Mouse (Mus musculus): ENCODE results near the gene Atp8b5. TPM values are rescaled to one million over a fixed set of nuclear protein-coding genes. Genes with fewer than 3 reads are reported as not detected.

The Atp8b5 gene
- total RNA-seq, 1 experiment: 0.89 TPM

- no peak for DNase-seq (ENCODE audit: low read depth, low spot score)
- peak overlapping the region; percentile 13 to 43; a peak in 3 of 4 replicates for H3K4me3 ChIP-seq (ENCODE audit: insufficient read depth in 1 of 2, low read depth in 1 of 2, low read length in 2 of 2, poor library complexity in 1 of 2, severe bottlenecking in 1 of 2)
- in situ Hi-C loops (cut with MboI; ENCODE audit: low sequenced_read_pairs in 2 of 2, unreplicated experiment in 2 of 2): no loop called here
- H3K27ac ChIP-seq (ENCODE audit: insufficient read depth, low read depth, low read length, poor library complexity, severe bottlenecking): no peak overlapping the region
- no peaks in the 10 kb centered on the region for H3K9me3 ChIP-seq (ENCODE audit: control insufficient read depth, insufficient read depth, low read depth, low read length)
- peaks cover 7% of the 10 kb centered on the region; the same call in 1 of the 2 replicates for H3K36me3 ChIP-seq (ENCODE audit: control insufficient read depth, insufficient read depth, low read length, poor library complexity, severe bottlenecking)
- H3K9ac ChIP-seq (ENCODE audit: insufficient read depth, low read depth, low read length, poor library complexity, severe bottlenecking): no peak overlapping the region
- peaks cover 0 to 11% of the 10 kb centered on the region in 2 experiments; a peak in 1 of 4 replicates for H3K4me1 ChIP-seq (ENCODE audit: control insufficient read depth in 2 of 2, insufficient read depth in 2 of 2, low read length in 2 of 2, poor library complexity in 1 of 2)
- TF ChIP-seq ZNF384 (IDR thresholded peaks at IDR 0.05; ENCODE audit: low read depth, low read length) (no peak), ZC3H11A (IDR thresholded peaks at IDR 0.05; ENCODE audit: borderline replicate concordance, low read depth, low read length) (no peak)
Observed at GRCm38 (mm10) chr4:43415221-43416070, 148.5 kb downstream of the Atp8b5 start.

GRCm38 (mm10) chr4:43416071-43416490 lies 149.1 kb downstream of the Atp8b5 start:
- peak overlapping the region; percentile 28 for H3K9ac ChIP-seq (ENCODE audit: insufficient read depth, low read depth, low read length, poor library complexity, severe bottlenecking)
- no peaks in the 10 kb centered on the region for H3K9me3 ChIP-seq (ENCODE audit: control insufficient read depth, insufficient read depth, low read depth, low read length)
- in situ Hi-C loops (cut with MboI; ENCODE audit: low sequenced_read_pairs in 2 of 2, unreplicated experiment in 2 of 2): no loop called here
- DNase-seq (ENCODE audit: low read depth, low spot score): no peak
- H3K4me3 ChIP-seq (ENCODE audit: insufficient read depth in 1 of 2, low read depth in 1 of 2, low read length in 2 of 2, poor library complexity in 1 of 2, severe bottlenecking in 1 of 2): peak overlapping the region; percentile 13 to 43; a peak in 3 of 4 replicates
- no peak for TF ChIP-seq ZNF384 (IDR thresholded peaks at IDR 0.05; ENCODE audit: low read depth, low read length)
- TF ChIP-seq MAFK (IDR thresholded peaks at IDR 0.05; ENCODE audit: insufficient read depth, low read depth, low read length): no peak
- no peak for TF ChIP-seq HCFC1 (IDR thresholded peaks at IDR 0.05; ENCODE audit: borderline replicate concordance, insufficient read depth, low read length)
- TF ChIP-seq CHD2 (IDR thresholded peaks at IDR 0.05; ENCODE audit: low read depth, low read length): no peak
- TF ChIP-seq ZC3H11A (IDR thresholded peaks at IDR 0.05; ENCODE audit: borderline replicate concordance, low read depth, low read length): no peak
- peaks cover 0 to 11% of the 10 kb centered on the region in 2 experiments; a peak in 1 of 4 replicates for H3K4me1 ChIP-seq (ENCODE audit: control insufficient read depth in 2 of 2, insufficient read depth in 2 of 2, low read length in 2 of 2, poor library complexity in 1 of 2)
- no peak overlapping the region for H3K27ac ChIP-seq (ENCODE audit: insufficient read depth, low read depth, low read length, poor library complexity, severe bottlenecking)
- H3K36me3 ChIP-seq (ENCODE audit: control insufficient read depth, insufficient read depth, low read length, poor library complexity, severe bottlenecking): peaks cover 7% of the 10 kb centered on the region; the same call in 1 of the 2 replicates

- no peak overlapping the region for H3K27ac ChIP-seq (ENCODE audit: insufficient read depth, low read depth, low read length, poor library complexity, severe bottlenecking)
- H3K9ac ChIP-seq (ENCODE audit: insufficient read depth, low read depth, low read length, poor library complexity, severe bottlenecking): no peak overlapping the region
- in situ Hi-C loops (cut with MboI; ENCODE audit: low sequenced_read_pairs in 2 of 2, unreplicated experiment in 2 of 2): no loop called here
- TF ChIP-seq MAFK (IDR thresholded peaks at IDR 0.05; ENCODE audit: insufficient read depth, low read depth, low read length) (no peak), ZNF384 (IDR thresholded peaks at IDR 0.05; ENCODE audit: low read depth, low read length) (no peak), ZC3H11A (IDR thresholded peaks at IDR 0.05; ENCODE audit: borderline replicate concordance, low read depth, low read length) (no peak), HCFC1 (IDR thresholded peaks at IDR 0.05; ENCODE audit: borderline replicate concordance, insufficient read depth, low read length) (no peak), CHD2 (IDR thresholded peaks at IDR 0.05; ENCODE audit: low read depth, low read length) (no peak)
- H3K9me3 ChIP-seq (ENCODE audit: control insufficient read depth, insufficient read depth, low read depth, low read length): no peaks in the 10 kb centered on the region
- H3K36me3 ChIP-seq (ENCODE audit: control insufficient read depth, insufficient read depth, low read length, poor library complexity, severe bottlenecking): peaks cover 7% of the 10 kb centered on the region; the same call in 1 of the 2 replicates
- DNase-seq (ENCODE audit: low read depth, low spot score): no peak
- no peak overlapping the region for H3K4me3 ChIP-seq (ENCODE audit: insufficient read depth in 1 of 2, low read depth in 1 of 2, low read length in 2 of 2, poor library complexity in 1 of 2, severe bottlenecking in 1 of 2)
- H3K4me1 ChIP-seq (ENCODE audit: control insufficient read depth in 2 of 2, insufficient read depth in 2 of 2, low read length in 2 of 2, poor library complexity in 1 of 2): peaks cover 0 to 13% of the 10 kb centered on the region in 2 experiments; a peak in 1 of 4 replicates
Observed at GRCm38 (mm10) chr4:43417269-43418062, 150.5 kb downstream of the Atp8b5 start.

GRCm38 (mm10) chr4:43418450-43418849 lies 151.5 kb downstream of the Atp8b5 start:
- TF ChIP-seq ZNF384 (IDR thresholded peaks at IDR 0.05; ENCODE audit: low read depth, low read length) (no peak), ZC3H11A (IDR thresholded peaks at IDR 0.05; ENCODE audit: borderline replicate concordance, low read depth, low read length) (no peak), HCFC1 (IDR thresholded peaks at IDR 0.05; ENCODE audit: borderline replicate concordance, insufficient read depth, low read length) (no peak)
- in situ Hi-C loops (cut with MboI; ENCODE audit: low sequenced_read_pairs in 2 of 2, unreplicated experiment in 2 of 2): no loop called here
- Histone ChIP-seq H3K4me3 (ENCODE audit: insufficient read depth in 1 of 2, low read depth in 1 of 2, low read length in 2 of 2, poor library complexity in 1 of 2, severe bottlenecking in 1 of 2) (no peak overlapping the region), H3K9ac (ENCODE audit: insufficient read depth, low read depth, low read length, poor library complexity, severe bottlenecking) (no peak overlapping the region), H3K9me3 (ENCODE audit: control insufficient read depth, insufficient read depth, low read depth, low read length) (no peaks in the 10 kb centered on the region), H3K36me3 (ENCODE audit: control insufficient read depth, insufficient read depth, low read length, poor library complexity, severe bottlenecking) (peaks cover 8% of the 10 kb centered on the region; the same call in 1 of the 2 replicates), H3K4me1 (ENCODE audit: control insufficient read depth in 2 of 2, insufficient read depth in 2 of 2, low read length in 2 of 2, poor library complexity in 1 of 2) (peaks cover 0 to 13% of the 10 kb centered on the region in 2 experiments; a peak in 1 of 4 replicates), H3K27ac (ENCODE audit: insufficient read depth, low read depth, low read length, poor library complexity, severe bottlenecking) (no peak overlapping the region)
- DNase-seq (ENCODE audit: low read depth, low spot score): no peak
